Mouse (Mus musculus): ENCODE measurements at regions not wholly inside any gene's neighbourhood (a gene's known extent, or its start where the extent isn't known, plus 50 kb on each side); places are given as distances from the start of the nearest gene placed in this dataset.
A peak's percentile ranks its signal among the peaks of the same experiment; 100 is the strongest.

DNA sequence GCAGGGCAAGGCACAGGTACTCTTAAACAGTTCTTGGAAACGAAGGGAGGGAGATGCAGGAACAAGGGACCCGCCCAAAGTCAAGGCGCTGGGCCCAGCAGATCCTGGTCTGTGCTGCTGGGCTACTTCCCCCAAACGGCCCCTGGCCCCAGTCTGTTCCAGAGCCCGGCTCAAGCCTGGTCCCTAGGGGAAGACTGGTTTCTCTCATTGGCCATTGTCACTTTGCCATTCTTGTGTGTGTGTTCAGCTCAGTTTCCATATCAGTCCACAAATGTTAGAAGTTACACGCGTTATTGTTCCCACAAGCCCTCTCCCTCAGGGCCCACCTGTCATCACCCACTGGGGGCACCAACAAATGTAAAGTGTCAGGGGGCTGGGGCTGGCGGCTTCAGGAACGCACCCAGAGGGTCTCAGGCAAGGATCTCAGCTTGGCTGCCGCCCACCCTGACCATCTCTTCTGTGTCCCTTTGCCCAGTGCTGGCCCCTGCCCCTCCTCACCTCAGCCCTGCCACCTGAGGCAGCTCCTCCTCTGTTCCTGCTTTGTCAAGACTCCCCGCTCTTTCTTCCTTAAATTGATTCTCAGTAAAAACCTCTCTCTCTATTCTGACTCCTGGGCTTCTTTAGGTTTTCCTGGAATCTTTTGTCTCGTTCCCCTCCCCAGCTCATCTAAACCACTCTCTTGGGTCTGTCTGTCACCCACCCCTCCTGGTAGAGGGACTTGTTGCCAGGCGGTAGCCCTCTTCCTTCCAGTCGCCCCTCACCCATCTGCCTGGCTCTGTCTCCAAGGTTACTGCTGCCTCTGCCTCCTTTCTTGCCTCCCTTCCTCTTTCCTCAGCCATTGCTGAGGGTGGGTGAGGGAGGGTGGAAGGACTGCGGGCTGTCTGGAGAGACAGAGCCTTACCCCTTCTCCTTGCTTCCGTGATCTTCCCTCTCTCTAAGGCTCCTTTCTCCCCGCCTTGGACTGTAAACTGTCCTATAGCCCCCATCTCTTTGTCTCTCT is 69.2 kb upstream of the 4931429L15Rik start:
- DNase-seq (ENCODE audit: low read depth, low spot score), result peak; percentile 36

DNA sequence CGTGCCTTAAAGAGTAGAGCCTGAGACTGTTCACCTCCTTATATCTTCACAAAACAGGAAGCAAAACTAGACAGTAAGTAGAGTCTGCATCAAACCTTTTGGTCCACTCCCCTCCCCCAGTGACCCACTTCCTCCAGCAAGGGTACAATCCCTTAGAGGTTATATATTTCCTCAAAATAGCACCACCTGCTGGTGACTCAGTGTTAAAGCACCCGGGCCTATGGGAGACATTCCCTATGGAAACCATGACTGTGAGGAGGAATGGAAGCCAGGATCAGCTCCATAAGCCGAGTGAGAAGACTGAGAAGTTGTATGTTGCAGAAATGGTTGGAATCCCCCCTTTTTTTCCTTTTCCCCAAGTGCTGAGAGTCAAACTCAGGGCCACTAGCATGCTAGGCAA is 66.5 kb upstream of the 4931429L15Rik start:
- no peak for DNase-seq (ENCODE audit: low read depth, low spot score)

DNA sequence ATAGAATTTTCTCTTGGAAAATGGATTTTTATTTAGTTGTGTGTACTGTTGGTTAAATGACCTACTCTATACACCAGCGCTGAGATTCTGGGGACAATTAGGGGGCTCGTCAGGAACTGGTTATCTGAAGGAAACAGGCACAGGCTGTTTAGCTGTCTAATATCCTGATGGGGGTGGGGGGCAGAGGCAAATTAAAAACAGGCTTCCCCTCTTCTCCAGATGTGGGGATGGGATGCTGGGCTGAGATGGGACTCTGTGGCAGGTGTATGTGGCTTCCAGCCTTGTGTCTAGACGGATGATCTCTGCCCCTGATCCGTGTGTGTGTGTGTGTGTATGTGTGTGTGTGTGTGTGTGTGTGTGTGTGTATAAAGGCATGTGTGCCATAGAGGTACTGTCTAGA is 61.6 kb upstream of the 4931429L15Rik start:
- no peak for DNase-seq (ENCODE audit: low read depth, low spot score)

- no peak for DNase-seq (ENCODE audit: low read depth, low spot score)
These were observed 59.7 kb upstream of the 4931429L15Rik start for GRCm38 (mm10) chr9:46379453-46379852.

DNA sequence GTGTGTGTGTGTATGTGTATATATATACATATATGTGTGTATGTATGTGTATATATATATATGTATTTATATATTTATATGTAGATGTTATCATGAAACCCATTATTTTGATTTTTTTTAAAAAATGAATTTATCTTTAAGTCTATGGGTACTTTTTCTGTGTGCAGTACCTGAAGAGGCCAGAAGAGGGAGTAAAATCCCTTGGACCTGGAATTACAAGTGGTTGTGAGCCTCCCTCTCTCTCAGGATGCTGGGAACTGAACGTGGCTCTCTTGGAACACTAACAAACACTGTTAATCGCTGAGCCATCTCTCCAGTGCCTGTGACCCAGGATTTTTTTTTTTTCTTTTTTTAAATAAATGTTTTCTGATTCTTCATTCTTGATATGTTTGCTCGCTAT is 58.6 kb upstream of the 4931429L15Rik start:
- no peak for DNase-seq (ENCODE audit: low read depth, low spot score)

Measured in embryo, embryonic 11.5 days (tissue).